Mouse (Mus musculus): ENCODE measurements around the gene Invs.

GRCm38 (mm10) chr4:48273119-48273829, 6.3 kb upstream of the Invs start:
- TF ChIP-seq POLR2A (IDR thresholded peaks at IDR 0.05; ENCODE audit: extremely low read depth, insufficient read depth, low read length) = no peak
- TF ChIP-seq CTCF (IDR thresholded peaks at IDR 0.05; ENCODE audit: extremely low read depth, insufficient read depth, low read length) = no peak
